Comparison of ENCODE assay signal across 31 mouse cellular contexts in the genomic region with DNA sequence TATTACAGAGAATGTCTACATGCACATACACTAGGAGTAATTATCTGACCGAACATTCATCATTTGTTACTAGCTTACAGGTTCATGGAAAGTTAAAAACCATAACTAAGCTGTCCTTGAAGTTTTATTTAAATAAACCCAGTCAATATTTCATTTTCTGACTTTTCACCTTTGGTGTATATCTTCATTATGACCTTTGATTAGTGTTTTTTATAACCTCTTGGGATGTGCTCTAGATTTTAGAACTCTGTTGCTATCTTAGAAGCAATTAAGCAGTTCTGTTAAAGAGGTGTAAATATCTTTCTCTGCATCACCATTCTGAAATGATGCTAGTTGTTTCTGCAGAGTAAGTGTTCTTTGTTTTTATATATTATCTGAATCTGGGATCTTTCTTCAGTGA. TPM values are rescaled to one million over a fixed set of nuclear protein-coding genes. Genes with fewer than 3 reads are reported as not detected.
"Had no signal": no experiment of that assay in that cellular context is flagged by ENCODE, and none has a peak within 500 bp of the region (broad histone marks: within the 10 kb centered on the region; RNA-seq: fewer than 3 reads in every experiment).

Gene Spata9 (plus strand): TSS at position 301 of the 400 bp plus-strand sequence.

- H3K27me3 ChIP-seq: embryonic facial prominence, embryonic 12.5 days; embryonic facial prominence, embryonic 13.5 days; embryonic facial prominence, embryonic 15.5 days; forebrain, embryonic 12.5 days; forebrain, embryonic 13.5 days; forebrain, embryonic 15.5 days had no signal

- H3K4me1 ChIP-seq: embryonic facial prominence, embryonic 10.5 days; embryonic facial prominence, embryonic 12.5 days; embryonic facial prominence, embryonic 13.5 days; embryonic facial prominence, embryonic 15.5 days; forebrain, embryonic 10.5 days; forebrain, embryonic 12.5 days; forebrain, embryonic 13.5 days; forebrain, embryonic 15.5 days had no signal

- H3K36me3 ChIP-seq: embryonic facial prominence, embryonic 10.5 days; embryonic facial prominence, embryonic 12.5 days; embryonic facial prominence, embryonic 13.5 days; embryonic facial prominence, embryonic 15.5 days; forebrain, embryonic 10.5 days; forebrain, embryonic 12.5 days; forebrain, embryonic 15.5 days had no signal

- H3K4me3 ChIP-seq: embryonic facial prominence, embryonic 10.5 days; embryonic facial prominence, embryonic 12.5 days; embryonic facial prominence, embryonic 13.5 days; embryonic facial prominence, embryonic 15.5 days; erythroblast, embryonic 14.5 days; forebrain, embryonic 10.5 days; forebrain, embryonic 12.5 days; forebrain, embryonic 13.5 days; forebrain, embryonic 15.5 days; gastrocnemius, adult 2 months; heart, adult 2 months had no signal

- DNase-seq: cerebellum, adult 2 months; cerebellum, adult 8-10 months; cerebellum, adult 9-10 months; cerebellum, adult 9-11 months; cerebellum, postnatal 10 days; cerebellum, postnatal 14 days; cerebellum, postnatal 25 days; cerebellum, postnatal 36 days; embryo, embryonic 11 days; forebrain, postnatal 0 days; gastrocnemius, adult 2 months; gastrocnemius, postnatal 10 days; gastrocnemius, postnatal 14 days; gastrocnemius, postnatal 25 days; gastrocnemius, postnatal 36 days; heart, adult 18-20 months; heart, adult 2 months had no signal

- H3K27ac ChIP-seq: embryonic facial prominence, embryonic 10.5 days; embryonic facial prominence, embryonic 12.5 days; embryonic facial prominence, embryonic 13.5 days; embryonic facial prominence, embryonic 15.5 days; forebrain, embryonic 10.5 days; forebrain, embryonic 12.5 days; forebrain, embryonic 13.5 days; forebrain, embryonic 15.5 days; gastrocnemius, adult 2 months; heart, adult 2 months had no signal

- H3K9me3 ChIP-seq: embryonic facial prominence, embryonic 10.5 days; embryonic facial prominence, embryonic 12.5 days; embryonic facial prominence, embryonic 13.5 days; embryonic facial prominence, embryonic 15.5 days; forebrain, embryonic 12.5 days; forebrain, embryonic 13.5 days; forebrain, embryonic 15.5 days had no signal

- ATAC-seq: forebrain, embryonic 13.5 days; forebrain, embryonic 14.5 days; forebrain, embryonic 15.5 days; forebrain, embryonic 16.5 days; forebrain, postnatal 0 days had no signal

RNA-seq across cellular contexts. Expression of gene Spata9, which starts in this region (rescaled TPM):
- total RNA-seq: common myeloid progenitor, adult 5-6 weeks; gastrocnemius, adult 18-20 months; gastrocnemius, adult 2 months; gastrocnemius, adult 8-10 months; gastrocnemius, postnatal 10 days; gastrocnemius, postnatal 14 days; gastrocnemius, postnatal 25 days; gastrocnemius, postnatal 36 days; heart, adult 18-20 months; heart, adult 2 months had no signal
- polyA plus RNA-seq: erythroblast, embryonic 14.5 days; heart, adult 2 months had no signal
